ENCODE assay signal across 8 mouse cellular contexts in genomic region chr3:89279153-89279890, GRCm38 (mm10). TPM values are rescaled to one million over a fixed set of nuclear protein-coding genes. Genes with fewer than 3 reads are reported as not detected.
DNase-seq lines count a peak whose midpoint lies in the region; ATAC-seq and TF ChIP-seq lines count a peak whose summit lies in the region.

No protein-coding gene starts in this region.

- 1% methylated on average over 35 of the region's 35 CpGs for WGBS in intestine, embryonic 16.5 days
- 1% methylated on average over 35 of the region's 35 CpGs for WGBS in limb, embryonic 12.5 days
- WGBS in midbrain, embryonic 12.5 days = 3% methylated on average over 35 of the region's 35 CpGs

- peak overlapping the region; percentile 53 for H3K4me3 ChIP-seq in cortical plate, adult 2 months (ENCODE audit: insufficient read depth, low read length)
- H3K4me3 ChIP-seq in intestine, embryonic 16.5 days (ENCODE audit: low read length) = peak overlapping the region; percentile 75
- peak overlapping the region; percentile 59 for H3K4me3 ChIP-seq in limb, embryonic 12.5 days (replicated peaks)
- peak overlapping the region; percentile 45 for H3K4me3 ChIP-seq in midbrain, embryonic 12.5 days

- peak overlapping the region; percentile 87 for H3K9ac ChIP-seq in intestine, embryonic 16.5 days (ENCODE audit: low read depth, low read length)
- H3K9ac ChIP-seq in limb, embryonic 12.5 days (replicated peaks) = peak overlapping the region; percentile 72
- peak overlapping the region; percentile 46 for H3K9ac ChIP-seq in midbrain, embryonic 12.5 days (replicated peaks)

- peak overlapping the region; percentile 87 for H3K27ac ChIP-seq in cortical plate, adult 2 months (ENCODE audit: insufficient read depth, low read length)
- H3K27ac ChIP-seq in intestine, embryonic 16.5 days (ENCODE audit: low read length) = peak overlapping the region; percentile 98
- H3K27ac ChIP-seq in limb, embryonic 12.5 days = peak overlapping the region; percentile 82
- no peak overlapping the region for H3K27ac ChIP-seq in midbrain, embryonic 12.5 days (replicated peaks)

- no peak for TF ChIP-seq CTCF in cortical plate, adult 2 months (IDR thresholded peaks at IDR 0.05; ENCODE audit: extremely low read depth, insufficient read depth, low read length)

- TF ChIP-seq POLR2A in cortical plate, adult 2 months (IDR thresholded peaks at IDR 0.05; ENCODE audit: extremely low read depth, insufficient read depth, low read length) = peak; percentile 90

- H3K4me1 ChIP-seq in cortical plate, adult 2 months (ENCODE audit: control insufficient read depth, insufficient read depth, low read length) = peaks cover 2% of the 10 kb centered on the region; the same call in 1 of the 2 replicates
- peaks cover 35% of the 10 kb centered on the region for H3K4me1 ChIP-seq in intestine, embryonic 16.5 days (ENCODE audit: control insufficient read depth, insufficient read depth, low read length)
- H3K4me1 ChIP-seq in limb, embryonic 12.5 days (replicated peaks) = peaks cover 55% of the 10 kb centered on the region
- peaks cover 38% of the 10 kb centered on the region for H3K4me1 ChIP-seq in midbrain, embryonic 12.5 days

- no peaks in the 10 kb centered on the region for H3K27me3 ChIP-seq in intestine, embryonic 16.5 days (replicated peaks; ENCODE audit: control insufficient read depth, insufficient read depth, low read length)
- peaks cover 14% of the 10 kb centered on the region for H3K27me3 ChIP-seq in limb, embryonic 12.5 days
- peaks cover 70% of the 10 kb centered on the region for H3K27me3 ChIP-seq in midbrain, embryonic 12.5 days

- H3K9me3 ChIP-seq in intestine, embryonic 16.5 days (ENCODE audit: control insufficient read depth, low read length) = no peaks in the 10 kb centered on the region
- no peaks in the 10 kb centered on the region for H3K9me3 ChIP-seq in limb, embryonic 12.5 days
- no peaks in the 10 kb centered on the region for H3K9me3 ChIP-seq in midbrain, embryonic 12.5 days

- H3K4me2 ChIP-seq in intestine, embryonic 16.5 days (ENCODE audit: low read depth, low read length) = peak overlapping the region; percentile 82
- peak overlapping the region; percentile 91 for H3K4me2 ChIP-seq in limb, embryonic 12.5 days
- peak overlapping the region; percentile 74 for H3K4me2 ChIP-seq in midbrain, embryonic 12.5 days (replicated peaks)

- peak; percentile 65 for ATAC-seq in intestine, embryonic 16.5 days
- ATAC-seq in limb, embryonic 12.5 days (ENCODE audit: insufficient number of reproducible peaks, insufficient read depth, low FRiP score, low TSS enrichment, low read depth) = peak; percentile 72
- peak; percentile 69 for ATAC-seq in midbrain, embryonic 12.5 days (ENCODE audit: low FRiP score, low read depth)

- DNase-seq in left cerebral cortex, adult 18-20 months (ENCODE audit: low spot score in 2 of 2) = peak; percentile 79 to 83
- DNase-seq in left cerebral cortex, adult 11 months (ENCODE audit: low spot score) = no peak
- DNase-seq in gastrocnemius, postnatal 4 days (ENCODE audit: low spot score in 2 of 2) = peak; percentile 61 to 76
- peak; percentile 65 for DNase-seq in right cerebral cortex, postnatal 4 days

- H3K36me3 ChIP-seq in intestine, embryonic 16.5 days (ENCODE audit: control insufficient read depth, insufficient read depth, low read length) = no peaks in the 10 kb centered on the region
- H3K36me3 ChIP-seq in limb, embryonic 12.5 days = peaks cover 18% of the 10 kb centered on the region
- no peaks in the 10 kb centered on the region for H3K36me3 ChIP-seq in midbrain, embryonic 12.5 days

RNA-seq across cellular contexts. Expression of gene Efna1, which starts 1.6 kb away (rescaled TPM):
- total RNA-seq in left cerebral cortex, adult 18-20 months (2021) = 1 to 10 TPM; 5.9 to 8.3 TPM
- 11.7 and 12.7 TPM in 2 replicates for polyA plus RNA-seq in cortical plate, adult 2 months (2012; rRNA removed)
- 10 to 100 TPM; 20.4 to 21.8 TPM for total RNA-seq in gastrocnemius, postnatal 4 days (2021)
- 62.9 and 69.6 TPM in 2 replicates for polyA plus RNA-seq in intestine, embryonic 16.5 days (2015; fragmentation: Nextera tagmentation; extraction: Ambion mirVana)
- 36.9 and 40.4 TPM in 2 replicates for polyA plus RNA-seq in limb, embryonic 12.5 days (2016; fragmentation: Nextera tagmentation; extraction: Ambion mirVana)
- polyA plus RNA-seq in midbrain, embryonic 12.5 days (2016; fragmentation: Nextera tagmentation; extraction: Ambion mirVana) = 9.5 and 11.0 TPM in 2 replicates

RNA-seq across cellular contexts. Expression of gene Slc50a1, which starts 9.0 kb away (rescaled TPM):
- 10 to 100 TPM; 35.2 to 35.8 TPM for total RNA-seq in left cerebral cortex, adult 18-20 months (2021)
- 106 and 114 TPM in 2 replicates for polyA plus RNA-seq in cortical plate, adult 2 months (2012; rRNA removed)
- 10 to 100 TPM; 31.7 to 37.7 TPM for total RNA-seq in gastrocnemius, postnatal 4 days (2021)
- 62.7 and 74.1 TPM in 2 replicates for polyA plus RNA-seq in intestine, embryonic 16.5 days (2015; fragmentation: Nextera tagmentation; extraction: Ambion mirVana)
- polyA plus RNA-seq in limb, embryonic 12.5 days (2016; fragmentation: Nextera tagmentation; extraction: Ambion mirVana) = 58.5 and 66.3 TPM in 2 replicates
- polyA plus RNA-seq in midbrain, embryonic 12.5 days (2016; fragmentation: Nextera tagmentation; extraction: Ambion mirVana) = 38.1 and 39.6 TPM in 2 replicates

RNA-seq across cellular contexts. Expression of gene Dpm3, which starts 20.2 kb away (rescaled TPM):
- 10 to 100 TPM; 56.5 to 56.6 TPM for total RNA-seq in left cerebral cortex, adult 18-20 months (2021)
- polyA plus RNA-seq in cortical plate, adult 2 months (2012; rRNA removed) = 150 and 156 TPM in 2 replicates
- 10 to 100 TPM; 61.2 to 62.8 TPM for total RNA-seq in gastrocnemius, postnatal 4 days (2021)
- polyA plus RNA-seq in intestine, embryonic 16.5 days (2015; fragmentation: Nextera tagmentation; extraction: Ambion mirVana) = 119 and 126 TPM in 2 replicates
- 93.9 and 102 TPM in 2 replicates for polyA plus RNA-seq in limb, embryonic 12.5 days (2016; fragmentation: Nextera tagmentation; extraction: Ambion mirVana)
- polyA plus RNA-seq in midbrain, embryonic 12.5 days (2016; fragmentation: Nextera tagmentation; extraction: Ambion mirVana) = 72.2 and 76.1 TPM in 2 replicates

RNA-seq across cellular contexts. Expression of gene Trim46, which starts 33.2 kb away (rescaled TPM):
- total RNA-seq in left cerebral cortex, adult 18-20 months (2021) = 10 to 100 TPM; 76.1 to 77.1 TPM
- polyA plus RNA-seq in cortical plate, adult 2 months (2012; rRNA removed) = 87.2 and 91.0 TPM in 2 replicates
- total RNA-seq in gastrocnemius, postnatal 4 days (2021) = under 1 TPM; 0.73 to 0.83 TPM
- 3.9 TPM in 2 replicates for polyA plus RNA-seq in intestine, embryonic 16.5 days (2015; fragmentation: Nextera tagmentation; extraction: Ambion mirVana)
- polyA plus RNA-seq in limb, embryonic 12.5 days (2016; fragmentation: Nextera tagmentation; extraction: Ambion mirVana) = 6.1 and 6.3 TPM in 2 replicates
- polyA plus RNA-seq in midbrain, embryonic 12.5 days (2016; fragmentation: Nextera tagmentation; extraction: Ambion mirVana) = 25.1 and 25.5 TPM in 2 replicates

RNA-seq across cellular contexts. Expression of gene Krtcap2, which starts 33.6 kb away (rescaled TPM):
- 10 to 100 TPM; 66.0 to 67.7 TPM for total RNA-seq in left cerebral cortex, adult 18-20 months (2021)
- 58.2 and 61.9 TPM in 2 replicates for polyA plus RNA-seq in cortical plate, adult 2 months (2012; rRNA removed)
- total RNA-seq in gastrocnemius, postnatal 4 days (2021) = 100 to 1,000 TPM in 1 of 2 experiments, 10 to 100 TPM in 1; 99.9 to 117 TPM
- polyA plus RNA-seq in intestine, embryonic 16.5 days (2015; fragmentation: Nextera tagmentation; extraction: Ambion mirVana) = 316 and 334 TPM in 2 replicates
- 316 and 333 TPM in 2 replicates for polyA plus RNA-seq in limb, embryonic 12.5 days (2016; fragmentation: Nextera tagmentation; extraction: Ambion mirVana)
- 253 and 255 TPM in 2 replicates for polyA plus RNA-seq in midbrain, embryonic 12.5 days (2016; fragmentation: Nextera tagmentation; extraction: Ambion mirVana)
